Mouse (Mus musculus) liver, embryonic 11.5 days (tissue): ENCODE measurements around the gene Txlna. TPM values are rescaled to one million over a fixed set of nuclear protein-coding genes. Genes with fewer than 3 reads are reported as not detected.

Experiments
- ATAC-seq: fragments of 200-750 bp; cut with Nextera tagmentation; replicated peaks from 2 replicates; pipeline ENCODE4 v1.8.0; 2017; ENCODE audit warnings: moderate number of reproducible peaks, mild to moderate bottlenecking, moderate TSS enrichment, moderate library complexity; ENCODE audit not compliant: low FRiP score
- DNase-seq: peaks from one replicate; pipeline ENCODE4 v3.0.0-alpha.2; 2017; ENCODE audit warnings: low spot score
- H3K27ac ChIP-seq: fragments of 300-500 bp; sonication (generic); 2 replicates; pipeline ENCODE4 v1.5.1; 2014; ENCODE audit warnings: mild to moderate bottlenecking, low read depth, low read length, control low read depth
- H3K27me3 ChIP-seq: fragments of 300-500 bp; sonication (generic); replicated peaks from 2 replicates; pipeline ENCODE4 v1.6.1; 2014; ENCODE audit warnings: low read length, mixed read lengths; ENCODE audit not compliant: control insufficient read depth, insufficient read depth
- H3K36me3 ChIP-seq: fragments of 300-500 bp; sonication (generic); 2 replicates; pipeline ENCODE4 v1.6.1; 2014; ENCODE audit warnings: mild to moderate bottlenecking, low read length, moderate library complexity, mixed read lengths; ENCODE audit not compliant: control insufficient read depth, insufficient read depth
- H3K4me1 ChIP-seq: fragments of 300-500 bp; sonication (generic); replicated peaks from 2 replicates; pipeline ENCODE4 v1.6.1; 2014; ENCODE audit warnings: low read length, mixed read lengths; ENCODE audit not compliant: control insufficient read depth, insufficient read depth
- H3K4me2 ChIP-seq: fragments of 300-500 bp; sonication (generic); 2 replicates; pipeline ENCODE4 v1.6.1; 2014; ENCODE audit warnings: mild to moderate bottlenecking, control low read depth, moderate library complexity
- H3K4me3 ChIP-seq: fragments of 300-500 bp; sonication (generic); 2 replicates; pipeline ENCODE4 v1.5.1; 2014; ENCODE audit warnings: low read depth, low read length, control low read depth
- H3K9ac ChIP-seq: fragments of 300-500 bp; sonication (generic); 2 replicates; pipeline ENCODE4 v1.6.1; 2014; ENCODE audit warnings: low read depth, low read length, control low read depth
- H3K9me3 ChIP-seq: fragments of 300-500 bp; sonication (generic); 2 replicates; pipeline ENCODE4 v1.6.1; 2016; ENCODE audit warnings: low read length, inconsistent platforms, mixed read lengths; ENCODE audit not compliant: control insufficient read depth
- WGBS: fragments of 180-500 bp; shearing (Covaris S2); extraction: QIAGEN DNeasy Blood & Tissue Kit; methylation state at CpG from one replicate; pipeline ENCODE4 v1.1.7; 2014; 5-methylcytosine and 5-hydroxymethylcytosine counted together
- polyA plus RNA-seq: library from polyadenylated mRNA; unstranded; fragments of >200 nt; fragmentation: Nextera tagmentation; extraction: Ambion mirVana; gene quantifications from 2 replicates; pipeline ENCODE4 v1.2.1, GENCODE M21; 2014

Txlna gene
- polyA plus RNA-seq, result 70.6 and 76.7 TPM in 2 replicates

DNA sequence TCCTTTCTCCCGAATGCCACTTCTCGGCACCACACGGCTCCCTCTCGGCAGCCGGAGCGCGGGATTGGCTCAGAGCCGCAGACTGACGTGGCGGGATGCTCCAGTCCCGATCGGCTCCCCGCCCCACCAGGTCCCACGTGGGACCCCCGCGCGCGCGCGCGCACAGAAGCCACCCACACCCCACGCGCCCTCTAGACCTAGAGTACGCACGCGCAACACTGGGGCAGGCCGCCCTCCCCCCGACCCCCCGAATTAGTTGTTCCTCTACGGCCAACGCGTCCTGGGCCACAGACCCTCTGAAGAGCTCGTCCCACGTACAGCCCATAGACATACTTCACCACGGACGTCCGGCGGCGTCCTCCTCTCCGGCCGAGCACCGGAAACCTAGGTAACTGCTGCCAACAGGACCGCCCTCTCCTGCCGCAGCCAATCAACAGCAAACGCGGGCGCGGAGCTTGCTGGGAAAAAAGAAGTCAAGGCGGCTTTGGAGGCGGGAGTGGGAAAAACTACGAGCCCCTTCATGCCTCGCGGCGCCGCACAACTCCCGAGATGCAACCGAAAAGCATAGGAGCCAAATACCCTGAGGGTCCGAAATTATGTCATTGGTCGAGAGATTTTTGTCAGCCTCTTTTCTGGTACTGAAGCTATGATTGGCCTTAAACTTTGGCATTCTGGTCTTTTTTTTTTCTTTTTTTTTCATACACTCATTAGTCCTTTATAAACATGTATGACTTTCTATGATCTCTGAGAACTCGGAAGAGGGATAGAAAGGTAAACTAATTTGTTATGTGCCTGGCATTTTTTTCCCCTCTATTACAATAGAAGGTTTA lies at the start of gene Txlna:
Gene Txlna (minus strand): TSS at position 428 of the 830 bp plus-strand sequence.
- peak within 1 kb of the TSS; percentile 72 for H3K4me3 ChIP-seq
- H3K27me3 ChIP-seq, result no peaks in the 10 kb centered on the region
- peak within 1 kb of the TSS; percentile 91 for H3K4me2 ChIP-seq
- H3K4me1 ChIP-seq, result peaks cover 16% of the 10 kb centered on the region
- WGBS, result 1% methylated on average over 60 of the region's 60 CpGs
- H3K27ac ChIP-seq, result peak within 1 kb of the TSS; percentile 82
- H3K36me3 ChIP-seq, result peaks cover 35% of the 10 kb centered on the region
- peak; percentile 92 for ATAC-seq
- peak; percentile 96 for DNase-seq
- peak within 1 kb of the TSS; percentile 75 for H3K9ac ChIP-seq
- no peaks in the 10 kb centered on the region for H3K9me3 ChIP-seq

DNA sequence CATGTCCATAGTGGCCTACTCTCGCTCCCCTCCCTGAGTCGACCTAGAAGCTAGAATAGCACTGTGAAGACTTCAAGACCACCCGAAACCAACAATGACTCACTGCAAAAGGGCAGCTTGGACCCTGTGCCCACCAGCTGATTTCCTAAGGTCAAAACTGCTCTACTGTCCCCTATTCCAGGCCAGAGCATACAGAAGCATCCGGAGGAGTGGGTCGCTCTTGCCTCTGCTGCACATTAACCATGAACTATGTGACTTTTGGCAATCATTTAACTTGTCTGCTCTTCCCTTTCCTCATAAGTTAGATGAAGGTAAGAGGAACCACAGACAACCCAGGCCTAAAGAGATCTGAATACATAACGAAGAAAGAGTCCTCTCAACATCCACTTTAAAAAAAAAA lies 43.7 kb upstream of the Txlna start:
- peaks cover 22% of the 10 kb centered on the region for H3K36me3 ChIP-seq
- H3K27me3 ChIP-seq, result no peaks in the 10 kb centered on the region
- no peak overlapping the region for H3K9ac ChIP-seq
- no peak overlapping the region for H3K4me2 ChIP-seq
- H3K4me3 ChIP-seq, result no peak overlapping the region
- WGBS, result 90% methylated on average over 6 of the region's 6 CpGs
- no peaks in the 10 kb centered on the region for H3K9me3 ChIP-seq
- H3K27ac ChIP-seq, result no peak overlapping the region
- no peak for ATAC-seq
- no peak for DNase-seq
- no peaks in the 10 kb centered on the region for H3K4me1 ChIP-seq

DNA sequence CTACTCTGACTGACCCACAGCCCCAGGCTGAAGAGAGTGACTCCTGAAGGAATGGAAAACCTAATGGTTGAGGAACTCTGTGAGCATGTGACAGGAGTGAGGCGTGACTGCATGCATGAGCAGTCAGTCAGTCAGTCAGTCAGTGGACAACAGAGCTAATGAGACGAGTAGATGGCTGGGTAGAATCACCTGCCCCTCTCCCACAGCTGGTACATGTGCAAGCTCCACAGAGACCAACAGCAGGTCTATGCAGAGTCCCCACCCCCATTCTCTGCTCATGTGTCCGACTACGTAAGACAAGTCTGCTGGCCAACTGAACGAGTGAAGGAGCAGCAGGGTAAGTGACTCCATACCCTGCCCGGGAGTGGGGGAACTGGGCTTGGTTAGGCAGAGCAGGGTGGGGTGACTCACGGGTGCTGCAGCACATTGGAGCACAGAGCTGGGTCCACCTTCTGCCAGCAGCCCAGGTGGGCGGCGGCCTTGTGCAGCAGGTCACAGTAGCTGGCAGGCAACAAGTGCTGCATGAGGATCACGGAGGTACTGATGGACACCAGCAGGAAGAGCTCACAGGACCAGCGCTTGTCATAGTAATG lies 43.1 kb upstream of the Txlna start:
- Histone ChIP-seq H3K27ac (no peak overlapping the region), H3K27me3 (no peaks in the 10 kb centered on the region), H3K36me3 (peaks cover 22% of the 10 kb centered on the region), H3K4me3 (no peak overlapping the region), H3K9ac (no peak overlapping the region), H3K4me1 (no peaks in the 10 kb centered on the region), H3K4me2 (no peak overlapping the region), H3K9me3 (no peaks in the 10 kb centered on the region)
- no peak for DNase-seq
- no peak for ATAC-seq
- 86% methylated on average over 11 of the region's 11 CpGs for WGBS

DNA sequence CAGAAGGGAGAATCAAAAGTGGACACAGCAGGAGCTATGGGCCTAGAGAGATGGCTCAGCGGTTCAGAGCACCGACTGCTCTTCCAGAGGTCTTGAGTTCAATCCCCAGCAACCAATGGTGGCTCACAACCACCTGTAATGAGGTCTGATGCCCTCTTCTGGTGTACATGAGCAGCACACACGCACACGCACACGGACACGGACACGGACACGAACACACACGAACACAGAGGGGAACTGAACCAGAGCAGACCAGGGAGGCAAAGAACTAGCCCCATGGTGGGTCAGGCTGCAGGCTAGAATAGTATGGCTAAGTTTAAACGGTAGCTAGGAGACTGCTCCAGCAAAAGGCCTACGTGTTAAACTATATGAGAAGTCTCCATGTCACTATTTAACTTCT lies 41.0 kb upstream of the Txlna start:
- WGBS, result 90% methylated on average over 11 of the region's 11 CpGs
- H3K9ac ChIP-seq, result no peak overlapping the region
- no peaks in the 10 kb centered on the region for H3K9me3 ChIP-seq
- DNase-seq (no peak), ATAC-seq (no peak)
- H3K4me1 ChIP-seq, result no peaks in the 10 kb centered on the region
- peaks cover 23% of the 10 kb centered on the region for H3K36me3 ChIP-seq
- no peaks in the 10 kb centered on the region for H3K27me3 ChIP-seq
- H3K4me3 ChIP-seq, result no peak overlapping the region
- no peak overlapping the region for H3K4me2 ChIP-seq
- no peak overlapping the region for H3K27ac ChIP-seq

DNA sequence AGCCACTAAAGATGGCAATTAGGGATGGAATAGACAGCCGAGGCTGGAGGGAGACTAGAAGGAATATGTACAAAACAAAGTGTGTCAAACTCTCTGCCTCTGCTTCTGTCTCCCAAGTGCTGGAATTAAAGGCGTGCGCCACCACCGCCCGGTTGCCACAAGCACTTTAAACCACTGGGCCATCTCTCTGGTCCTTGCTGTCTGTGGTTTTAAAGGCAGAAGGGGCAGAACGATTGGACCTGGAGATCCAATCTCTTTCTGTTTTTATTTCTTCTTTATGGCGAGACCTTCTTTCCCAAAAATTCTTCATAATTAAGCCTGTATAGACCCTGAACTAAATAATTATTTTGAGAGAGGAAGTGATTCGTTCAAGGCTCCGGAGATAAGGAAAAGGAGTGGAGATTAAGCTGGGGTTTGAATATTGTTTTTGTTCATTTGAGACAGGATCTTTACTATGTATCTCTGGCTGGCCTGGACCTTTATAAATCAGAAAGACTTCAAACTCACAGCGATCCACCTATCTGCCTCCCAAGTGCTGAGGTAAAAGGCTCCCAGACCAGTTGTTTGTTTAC lies 32.1 kb upstream of the Txlna start:
- Histone ChIP-seq H3K9ac (peak overlapping the region; percentile 92), H3K4me1 (peaks cover 15% of the 10 kb centered on the region), H3K4me3 (peak overlapping the region; percentile 95), H3K9me3 (no peaks in the 10 kb centered on the region), H3K4me2 (peak overlapping the region; percentile 77), H3K36me3 (peaks cover 9% of the 10 kb centered on the region), H3K27ac (peak overlapping the region; percentile 76), H3K27me3 (no peaks in the 10 kb centered on the region)
- 6% methylated on average over 10 of the region's 10 CpGs for WGBS
- DNase-seq (no peak), ATAC-seq (no peak)

DNA sequence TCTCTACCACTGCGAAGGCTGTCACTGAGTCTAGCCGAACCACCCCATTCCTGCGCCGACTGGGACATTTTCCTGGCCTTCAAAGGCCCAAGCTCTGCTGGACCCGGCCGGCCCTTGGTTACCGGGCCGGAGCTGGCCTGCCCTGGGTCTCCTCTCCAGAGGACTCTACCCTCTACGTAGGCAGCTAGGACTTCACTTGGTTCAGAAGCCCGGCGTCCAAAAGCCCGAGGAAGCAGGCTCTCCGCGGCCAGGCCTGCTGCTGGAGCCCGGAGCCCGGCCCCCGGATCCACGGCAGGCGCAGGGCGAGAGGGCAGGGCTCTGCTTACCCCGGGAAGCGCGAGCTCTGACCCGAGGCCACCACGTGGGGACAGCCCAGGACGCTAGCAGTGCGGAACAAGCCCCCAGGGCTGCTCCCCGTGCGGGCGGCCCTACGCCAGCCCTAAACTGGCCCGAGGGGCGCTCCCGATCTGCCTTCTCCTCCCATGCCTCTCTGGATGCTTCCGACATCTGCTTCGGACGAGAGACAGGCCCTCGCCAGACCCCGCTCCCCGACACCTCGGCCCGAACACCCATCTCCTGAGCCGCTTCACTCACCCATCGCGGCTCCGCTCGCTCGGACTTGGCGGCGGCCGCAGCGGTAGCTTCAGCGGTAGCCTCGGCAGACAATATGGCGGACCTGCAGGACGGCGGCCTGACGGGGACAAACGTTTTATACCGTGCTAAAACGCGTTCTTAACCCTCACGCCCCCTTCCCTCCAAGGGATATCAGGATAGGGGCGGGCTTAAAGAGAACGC lies 31.4 kb upstream of the Txlna start, which contains the start of gene Kpna6:
Gene Kpna6 (minus strand): TSS at position 685 of the 795 bp plus-strand sequence.
- peak within 1 kb of the TSS; percentile 95 for H3K4me3 ChIP-seq
- H3K4me2 ChIP-seq, result peak within 1 kb of the TSS; percentile 77
- DNase-seq (peak; percentile 89), ATAC-seq (peak; percentile 82)
- no peaks in the 10 kb centered on the region for H3K9me3 ChIP-seq
- H3K4me1 ChIP-seq, result peaks cover 15% of the 10 kb centered on the region
- WGBS, result under 1% methylated on average over 65 of the region's 65 CpGs
- peak within 1 kb of the TSS; percentile 92 for H3K9ac ChIP-seq
- peak within 1 kb of the TSS; percentile 76 for H3K27ac ChIP-seq
- no peaks in the 10 kb centered on the region for H3K27me3 ChIP-seq
- H3K36me3 ChIP-seq, result peaks cover 9% of the 10 kb centered on the region

DNA sequence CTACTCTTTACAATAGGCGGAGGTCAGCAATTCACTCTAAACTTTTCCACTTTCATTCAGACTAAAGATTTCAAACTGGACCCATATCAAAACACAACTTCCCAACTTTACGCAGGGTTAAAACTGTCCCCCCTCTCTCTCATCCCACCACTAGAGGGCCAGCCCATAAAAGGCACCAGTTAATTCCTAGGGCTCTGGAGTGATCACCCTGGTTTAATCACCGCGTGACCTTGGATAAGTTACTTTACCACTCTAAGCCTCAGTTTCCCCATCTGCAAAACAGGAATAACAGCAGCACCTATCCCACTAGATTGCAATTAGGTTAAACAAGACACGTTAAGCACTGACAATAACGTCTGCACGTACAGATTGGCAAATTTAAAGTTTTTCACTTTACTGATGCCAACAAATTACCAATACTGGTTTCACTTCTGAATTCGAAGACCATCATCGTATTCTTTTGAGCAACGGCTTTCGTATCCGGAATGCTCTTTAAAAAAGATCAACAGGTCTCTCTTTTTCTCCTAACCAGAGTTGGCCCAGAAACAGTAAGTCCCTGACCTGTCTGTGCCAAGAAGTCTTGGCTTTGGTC lies 30.7 kb upstream of the Txlna start:
- ATAC-seq (peak; percentile 60), DNase-seq (no peak)
- H3K4me3 ChIP-seq, result peak overlapping the region; percentile 95
- H3K36me3 ChIP-seq, result peaks cover 7% of the 10 kb centered on the region
- no peaks in the 10 kb centered on the region for H3K27me3 ChIP-seq
- 6% methylated on average over 12 of the region's 12 CpGs for WGBS
- H3K9me3 ChIP-seq, result no peaks in the 10 kb centered on the region
- peak overlapping the region; percentile 92 for H3K9ac ChIP-seq
- H3K27ac ChIP-seq, result peak overlapping the region; percentile 76
- peaks cover 15% of the 10 kb centered on the region for H3K4me1 ChIP-seq
- H3K4me2 ChIP-seq, result peak overlapping the region; percentile 77

DNA sequence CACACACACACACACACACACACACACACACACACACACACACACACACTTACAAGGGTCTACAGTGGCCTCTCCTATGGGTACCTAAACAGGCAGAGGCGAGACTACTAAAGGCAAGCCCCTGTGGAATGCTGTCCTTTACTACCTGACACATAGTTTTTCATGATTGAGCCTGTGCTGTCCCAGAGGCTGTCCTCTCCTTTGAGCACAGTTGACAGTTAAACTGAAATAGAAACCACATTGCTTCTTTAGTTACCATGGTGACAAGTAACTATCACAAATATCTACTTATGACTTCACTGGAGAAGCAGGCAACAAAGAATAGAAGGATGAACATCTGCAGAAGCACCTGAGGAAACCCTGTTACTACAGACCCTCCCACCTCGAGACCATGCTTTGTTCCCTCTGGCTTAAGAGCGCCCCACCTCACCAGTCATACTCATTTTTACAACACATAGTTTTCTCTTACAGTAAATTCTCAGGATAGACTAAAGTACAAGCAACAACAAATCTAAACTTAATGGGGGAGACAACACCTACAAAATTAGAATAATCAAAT lies 21.5 kb upstream of the Txlna start:
- Histone ChIP-seq H3K9me3 (no peaks in the 10 kb centered on the region), H3K4me1 (no peaks in the 10 kb centered on the region), H3K9ac (no peak overlapping the region), H3K36me3 (peaks cover 25% of the 10 kb centered on the region), H3K4me3 (no peak overlapping the region), H3K27ac (no peak overlapping the region), H3K27me3 (no peaks in the 10 kb centered on the region), H3K4me2 (no peak overlapping the region)
- DNase-seq, result no peak
- no peak for ATAC-seq
- 88% methylated on average over 3 of the region's 3 CpGs for WGBS
